Mouse (Mus musculus) lung, adult 2 months (tissue): Measurements from ENCODE around the gene Srgap2. TPM values are rescaled to one million over a fixed set of nuclear protein-coding genes. Genes with fewer than 3 reads are reported as not detected.
A peak's percentile ranks its signal among the peaks of the same experiment; 100 is the strongest.

Source experiments
- DNase-seq: peaks from one replicate; pipeline ENCODE4 v3.0.0; 2022
- H3K4me1 ChIP-seq: fragments of 200-500 bp; 2 replicates; pipeline ENCODE4 v1.6.1; 2011; ENCODE audit warnings: low read length; ENCODE audit not compliant: control insufficient read depth, insufficient read depth
- H3K4me3 ChIP-seq: fragments of 200-500 bp; replicated peaks from 2 replicates; pipeline ENCODE3; 2011; ENCODE audit warnings: low read depth, mild to moderate bottlenecking, control low read depth, low read length; ENCODE audit errors: extremely low read depth
- CTCF ChIP-seq: fragments of 200-500 bp; IDR thresholded peaks from 2 replicates; pipeline ENCODE4 v1.5.1; 2011; ENCODE audit warnings: mild to moderate bottlenecking, low read length, control low read depth; ENCODE audit not compliant: insufficient read depth
- POLR2A ChIP-seq: fragments of 200-500 bp; IDR thresholded peaks from 2 replicates; pipeline ENCODE4 v1.6.1; 2011; ENCODE audit warnings: low read depth, mild to moderate bottlenecking, control low read depth, low read length, borderline replicate concordance; ENCODE audit errors: extremely low read depth
- WGBS: fragments of 180-500 bp; shearing (Covaris S2); methylation state at CpG from one replicate; pipeline ENCODE4 v1.1.7; 2018; 5-methylcytosine and 5-hydroxymethylcytosine counted together
- polyA plus RNA-seq: library from polyadenylated mRNA; depleted of rRNA; stranded (reverse); fragments of >200 nt; gene quantifications from 2 replicates; pipeline ENCODE4 v1.2.3, GENCODE M21; 2012

Gene Srgap2
- polyA plus RNA-seq, 1 experiment = 34.8 TPM

- 82% methylated on average over 2 of the region's 2 CpGs for WGBS
- no peak for TF ChIP-seq CTCF
- TF ChIP-seq POLR2A = no peak
Measured at GRCm38 (mm10) chr1:131551956-131552355, 24.8 kb upstream of the Srgap2 start.

GRCm38 (mm10) chr1:131548494-131549365, 21.6 kb upstream of the Srgap2 start:
- no peak overlapping the region for H3K4me3 ChIP-seq
- DNase-seq = peak; percentile 13
- WGBS = 33% methylated on average over 8 of the region's 8 CpGs
- 0 out of 2 replicates have a peak, but pooled peaks have one; percentile 25 for TF ChIP-seq CTCF
- no peak for TF ChIP-seq POLR2A
- peaks cover 5% of the 10 kb centered on the region; the same call in 1 of the 2 replicates for H3K4me1 ChIP-seq

More at GRCm38 (mm10) chr1:131551956-131552355, 24.8 kb upstream of the Srgap2 start:
- Histone ChIP-seq H3K4me1 (peaks cover 5% of the 10 kb centered on the region; the same call in 1 of the 2 replicates), H3K4me3 (no peak overlapping the region)
- no peak for DNase-seq

- TF ChIP-seq POLR2A = no peak
- TF ChIP-seq CTCF = no peak
- Histone ChIP-seq H3K4me3 (no peak overlapping the region), H3K4me1 (peaks cover 5% of the 10 kb centered on the region; the same call in 1 of the 2 replicates)
- no peak for DNase-seq
- WGBS = 69% methylated on average over 13 of the region's 13 CpGs
Measured at GRCm38 (mm10) chr1:131546798-131547690, 19.9 kb upstream of the Srgap2 start.

GRCm38 (mm10) chr1:131543886-131544565, 16.9 kb upstream of the Srgap2 start:
- WGBS = 82% methylated on average over 7 of the region's 7 CpGs
- TF ChIP-seq POLR2A (no peak), CTCF (no peak)
- Histone ChIP-seq H3K4me3 (no peak overlapping the region), H3K4me1 (peaks cover 5% of the 10 kb centered on the region; the same call in 1 of the 2 replicates)
- no peak for DNase-seq

DNA sequence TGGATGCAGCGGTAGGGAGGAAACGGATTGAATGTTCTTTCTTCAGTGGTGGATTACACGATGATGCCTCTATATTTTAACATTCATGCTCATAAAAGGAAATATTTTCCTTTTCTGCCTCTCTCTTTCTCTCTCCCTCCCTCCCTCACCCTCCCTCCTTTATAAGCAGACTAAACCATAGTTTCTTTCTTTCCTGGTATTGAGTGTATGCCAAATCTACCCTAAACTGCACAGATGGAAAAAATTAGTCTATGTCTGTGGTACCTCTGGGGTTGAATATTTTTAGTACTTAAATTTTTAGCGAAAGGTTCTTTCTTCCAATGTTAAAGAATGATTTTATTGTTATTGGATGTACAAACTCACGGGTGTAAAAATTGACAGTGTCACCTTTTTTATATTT, 14.8 kb upstream of the Srgap2 start:
- no peak overlapping the region for H3K4me3 ChIP-seq
- TF ChIP-seq POLR2A (no peak), CTCF (no peak)
- DNase-seq = no peak
- 89% methylated on average over 5 of the region's 5 CpGs for WGBS
- H3K4me1 ChIP-seq = no peaks in the 10 kb centered on the region

DNA sequence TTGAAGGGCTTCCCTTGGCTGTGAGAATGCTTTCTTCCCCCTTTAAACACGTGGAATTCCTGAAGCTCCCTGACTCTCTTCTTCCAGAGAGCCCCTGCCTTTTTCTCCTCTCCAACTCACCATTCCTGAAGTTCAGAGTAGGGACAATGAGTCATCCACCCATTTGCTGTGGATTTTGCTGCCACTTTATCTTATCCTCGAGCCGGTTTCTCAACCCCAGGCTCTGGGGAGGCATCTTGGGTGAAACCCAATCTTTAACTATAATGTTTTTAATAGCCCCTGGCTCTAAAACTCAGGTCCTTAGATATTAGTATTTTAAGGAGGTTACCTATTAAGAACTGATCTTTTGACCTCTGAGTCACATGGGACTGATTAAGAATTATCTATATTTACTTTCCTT, 14.3 kb upstream of the Srgap2 start:
- Histone ChIP-seq H3K4me1 (no peaks in the 10 kb centered on the region), H3K4me3 (no peak overlapping the region)
- DNase-seq = no peak
- 53% methylated on average over 3 of the region's 3 CpGs for WGBS
- no peak for TF ChIP-seq POLR2A

GRCm38 (mm10) chr1:131540795-131541194, 13.6 kb upstream of the Srgap2 start:
- 81% methylated on average over 5 of the region's 5 CpGs for WGBS
- TF ChIP-seq CTCF (no peak), POLR2A (no peak)
- H3K4me3 ChIP-seq = no peak overlapping the region
- DNase-seq = no peak
- no peaks in the 10 kb centered on the region for H3K4me1 ChIP-seq

DNA sequence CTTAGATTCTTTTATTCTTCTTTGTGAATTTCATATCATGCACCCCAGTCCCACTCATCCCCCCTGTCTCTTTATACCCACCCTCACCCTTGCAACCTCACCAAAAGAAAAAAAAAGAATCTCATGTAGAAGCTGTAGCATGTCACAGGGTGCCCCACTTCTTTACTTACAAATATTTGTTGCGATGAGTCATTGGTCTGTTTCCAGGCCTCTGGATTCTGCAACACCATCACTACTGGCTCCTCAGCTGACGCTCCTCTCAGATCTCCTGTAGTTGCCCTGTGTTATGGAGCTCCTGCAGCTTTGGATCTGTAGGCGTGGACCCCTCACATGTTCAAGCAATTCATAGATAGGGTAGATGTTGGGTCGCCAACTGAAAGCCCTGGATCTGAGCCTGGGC, 12.6 kb upstream of the Srgap2 start:
- Histone ChIP-seq H3K4me3 (no peak overlapping the region), H3K4me1 (no peaks in the 10 kb centered on the region)
- DNase-seq = no peak
- TF ChIP-seq CTCF (no peak), POLR2A (no peak)
- WGBS = 81% methylated on average over 4 of the region's 4 CpGs
